Mouse (Mus musculus): ENCODE measurements around the gene Dmrta2. TPM values are rescaled to one million over a fixed set of nuclear protein-coding genes. Genes with fewer than 3 reads are reported as not detected.
A peak's percentile ranks its signal among the peaks of the same experiment; 100 is the strongest.

The Dmrta2 gene
- total RNA-seq, 2 experiments from 2014 or later, result 2.5 to 3.9 TPM

DNA sequence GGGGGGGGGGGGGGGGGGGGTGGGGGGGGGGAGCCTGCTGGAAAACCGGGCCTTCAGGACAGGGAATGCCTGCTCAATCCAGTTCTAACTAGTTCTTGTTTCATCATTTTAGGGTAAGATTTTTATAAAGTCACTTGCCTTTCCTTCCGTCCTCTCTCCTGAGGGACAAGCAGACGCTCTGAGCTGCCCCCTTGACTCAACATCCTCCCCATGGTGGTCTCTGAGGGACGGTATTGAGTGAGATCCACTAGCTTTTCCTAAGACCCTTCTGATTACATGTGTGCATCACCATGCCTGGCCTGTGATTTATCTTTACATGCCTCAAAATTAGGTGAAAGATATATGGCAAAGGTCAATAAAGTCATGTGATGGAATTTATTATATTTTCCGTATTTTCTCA lies 10.6 kb downstream of the Dmrta2 start:
- intact Hi-C loops (cut with DNase I), result no loop called here
- DNase-seq (ENCODE audit: low spot score in 2 of 2), result no peak

DNA sequence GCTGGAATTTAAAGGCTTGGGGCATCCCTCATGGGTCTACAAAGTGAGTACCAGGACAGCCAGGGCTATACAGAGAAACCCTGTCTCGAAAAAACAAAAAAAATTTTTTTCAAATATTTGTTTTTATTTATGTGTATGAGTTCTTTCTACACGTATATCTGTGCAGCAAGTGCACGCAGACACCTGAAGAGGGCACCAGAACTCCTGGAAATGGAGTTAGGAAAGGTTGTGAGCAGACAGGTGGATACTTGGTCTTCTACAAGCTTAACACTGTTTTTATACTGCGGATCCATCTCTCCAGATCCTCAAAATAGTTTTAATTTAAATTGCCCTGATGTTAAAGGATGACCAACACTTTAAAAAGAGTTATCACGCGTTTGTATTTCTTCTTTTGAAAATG lies 11.4 kb downstream of the Dmrta2 start:
- intact Hi-C loops (cut with DNase I), result no loop called here
- DNase-seq (ENCODE audit: low spot score in 2 of 2), result no peak

DNA sequence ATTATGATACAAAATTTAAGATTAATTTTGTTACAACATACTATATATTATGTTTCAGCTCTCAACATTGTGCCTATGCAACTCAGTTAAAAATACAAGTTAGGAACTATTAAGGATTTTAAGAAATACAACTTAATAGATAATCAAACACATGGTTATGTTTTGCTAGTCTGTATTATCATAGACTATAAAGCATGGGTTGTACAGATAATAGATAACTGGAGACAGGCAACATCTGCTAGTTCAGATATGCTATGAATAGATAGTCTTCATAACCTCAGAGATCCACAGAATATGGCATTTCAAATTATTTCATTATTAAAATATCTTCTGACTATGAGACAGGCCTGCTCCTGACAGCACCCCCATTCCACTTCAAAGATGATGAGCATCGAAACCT lies 28.2 kb downstream of the Dmrta2 start:
- intact Hi-C loops (cut with DNase I), result no loop called here
- DNase-seq (ENCODE audit: low spot score in 2 of 2), result no peak

DNA sequence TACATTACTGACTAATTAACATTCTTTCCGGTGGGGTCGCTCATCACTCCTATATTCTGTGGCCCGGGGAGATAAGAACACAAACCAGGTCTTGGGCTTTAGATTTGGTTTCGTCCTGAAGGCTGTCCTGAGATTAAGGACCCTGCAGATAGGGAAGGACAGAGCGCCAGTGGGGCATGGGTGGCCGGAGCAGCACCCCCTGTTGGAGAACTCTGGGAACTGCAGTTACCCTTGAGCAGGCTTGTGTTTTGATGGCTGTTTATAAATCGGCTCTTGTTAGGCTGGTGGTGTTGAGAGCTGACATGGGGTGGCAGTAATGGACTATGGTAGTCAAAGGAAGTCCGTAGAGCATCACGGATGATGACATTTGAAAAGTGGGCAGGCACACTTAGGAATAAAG lies 41.3 kb downstream of the Dmrta2 start:
- no peak for DNase-seq (ENCODE audit: low spot score in 2 of 2)
- intact Hi-C loops (cut with DNase I), result loop anchor here (5.0 kb wide), 1 partner anchor 202 kb away; no protein-coding TSS in a partner anchor

DNA sequence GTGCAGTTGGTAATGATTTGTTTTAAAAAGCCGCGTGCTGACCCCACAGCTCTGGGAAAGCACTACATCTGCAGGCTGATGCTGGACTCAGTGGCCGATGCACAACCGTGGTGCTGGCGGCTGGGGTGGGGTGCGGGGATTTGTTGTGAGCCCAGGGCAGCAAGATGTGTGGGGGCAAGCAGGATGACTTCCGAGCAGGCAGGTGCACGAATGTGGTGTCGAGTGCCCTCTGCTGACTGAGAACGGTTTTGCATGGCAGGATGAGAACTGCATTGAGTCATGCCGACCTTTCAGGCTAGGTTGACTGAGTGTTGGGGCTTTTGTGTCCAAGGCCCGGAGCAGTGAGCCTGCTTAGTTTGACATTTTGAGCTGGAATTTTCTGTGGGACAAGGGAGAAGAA lies 42.4 kb downstream of the Dmrta2 start:
- peak; percentile 90 for DNase-seq (ENCODE audit: low spot score in 2 of 2)
- intact Hi-C loops (cut with DNase I), result loop anchor here (2.0 to 5.0 kb wide), 3 partner anchors 261 to 583 kb away; no protein-coding TSS in a partner anchor

DNA sequence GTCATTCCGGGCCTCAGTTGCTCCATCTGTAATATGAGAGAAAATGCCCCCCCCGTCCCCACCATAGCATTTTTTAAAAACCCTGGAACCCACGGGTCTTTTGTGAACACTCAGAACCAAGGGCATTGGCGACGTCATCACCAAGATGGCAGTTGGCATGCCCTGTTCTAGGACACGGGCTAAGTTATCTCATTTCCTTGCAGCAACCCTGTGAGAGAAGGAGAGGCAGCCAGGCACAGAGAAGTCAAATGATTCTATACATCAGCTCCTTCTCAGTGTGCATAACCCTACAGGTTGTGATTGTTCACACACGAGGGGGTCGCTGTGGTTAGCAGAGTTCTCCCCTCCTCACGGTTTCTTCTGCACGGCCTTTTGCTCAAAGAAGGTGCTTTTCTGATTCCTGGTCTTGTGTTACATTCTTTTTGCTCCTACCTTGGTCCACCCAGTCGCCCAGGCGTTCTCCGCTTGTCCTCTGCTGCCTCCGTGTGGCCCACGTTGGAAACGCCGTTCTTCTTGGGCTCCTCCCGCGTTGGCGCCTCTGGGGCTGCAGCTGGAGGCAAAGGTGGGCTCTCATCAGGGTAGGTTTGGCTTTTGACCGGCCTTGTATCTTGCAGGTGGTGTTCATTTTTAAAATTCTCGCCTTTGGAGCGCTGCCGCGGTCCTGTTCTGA lies 44.2 kb downstream of the Dmrta2 start:
- DNase-seq (ENCODE audit: low spot score in 2 of 2), result peak; percentile 84 to 89
- intact Hi-C loops (cut with DNase I), result loop anchor here (2.0 to 5.0 kb wide), 3 partner anchors 263 to 585 kb away; no protein-coding TSS in a partner anchor

DNA sequence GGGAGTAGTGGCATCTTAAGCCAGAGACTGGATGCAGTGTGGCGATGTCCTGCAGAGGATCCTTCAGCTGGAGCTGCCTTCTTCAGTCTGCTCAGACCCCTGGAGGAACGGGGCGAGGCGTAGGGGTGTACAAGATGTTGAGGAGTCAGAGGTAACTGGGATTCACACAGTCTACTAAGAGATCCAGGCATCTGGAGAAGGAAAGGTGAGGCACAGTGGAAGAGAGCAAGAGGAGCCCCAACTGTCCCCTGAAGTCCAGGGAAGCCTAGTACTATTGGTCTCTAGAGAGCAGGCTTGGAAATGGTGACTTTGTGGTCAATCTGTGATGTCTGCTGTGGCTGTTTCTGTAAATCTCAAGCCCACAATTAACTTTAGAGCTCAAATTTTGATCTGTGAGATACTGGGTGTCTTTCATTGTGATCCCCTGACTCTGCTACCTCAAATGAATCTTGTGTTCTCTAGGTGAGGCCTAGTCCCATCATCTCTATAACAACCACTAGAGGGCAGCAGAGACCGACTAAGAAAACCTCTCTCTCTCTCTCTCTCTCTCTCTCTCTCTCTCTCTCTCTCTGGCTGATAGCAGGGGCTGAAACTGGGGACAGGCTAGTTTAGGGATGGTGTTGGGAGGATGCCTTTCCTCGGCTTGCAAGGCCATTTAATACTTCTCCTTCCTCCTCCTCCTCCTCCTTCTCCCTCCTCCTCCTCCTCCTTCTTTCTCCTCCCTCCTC lies 50.8 kb downstream of the Dmrta2 start:
- intact Hi-C loops (cut with DNase I), result loop anchor here (5.0 kb wide), 1 partner anchor 1854 kb away; no protein-coding TSS in a partner anchor
- peak; percentile 52 to 73 for DNase-seq (ENCODE audit: low spot score in 2 of 2)

DNA sequence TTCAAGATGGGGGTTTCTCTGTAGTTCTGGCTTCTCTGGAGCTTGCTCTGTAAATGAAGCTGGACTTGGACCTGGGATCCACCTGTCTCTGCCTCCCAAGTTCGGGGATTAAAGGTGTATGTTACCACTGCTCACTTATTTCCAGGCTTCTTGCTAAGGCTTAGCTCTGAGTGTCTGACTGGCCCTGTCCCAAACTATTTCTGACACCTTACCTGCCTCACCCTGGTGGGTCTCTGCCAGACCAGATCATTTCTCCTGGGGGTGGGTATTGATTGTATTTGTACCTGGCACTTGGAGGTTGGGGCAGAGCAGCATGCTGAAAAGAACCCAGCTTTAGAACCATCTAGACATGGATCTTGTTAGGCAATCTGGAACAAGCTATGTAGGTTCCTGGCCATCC lies 51.6 kb downstream of the Dmrta2 start:
- peak in 1 of 2 experiments; percentile 0 for DNase-seq (ENCODE audit: low spot score in 2 of 2)
- intact Hi-C loops (cut with DNase I), result loop anchor here (5.0 kb wide), 1 partner anchor 1853 kb away; no protein-coding TSS in a partner anchor
